Mouse (Mus musculus): Measurements from ENCODE around the gene Hdac9.

DNA sequence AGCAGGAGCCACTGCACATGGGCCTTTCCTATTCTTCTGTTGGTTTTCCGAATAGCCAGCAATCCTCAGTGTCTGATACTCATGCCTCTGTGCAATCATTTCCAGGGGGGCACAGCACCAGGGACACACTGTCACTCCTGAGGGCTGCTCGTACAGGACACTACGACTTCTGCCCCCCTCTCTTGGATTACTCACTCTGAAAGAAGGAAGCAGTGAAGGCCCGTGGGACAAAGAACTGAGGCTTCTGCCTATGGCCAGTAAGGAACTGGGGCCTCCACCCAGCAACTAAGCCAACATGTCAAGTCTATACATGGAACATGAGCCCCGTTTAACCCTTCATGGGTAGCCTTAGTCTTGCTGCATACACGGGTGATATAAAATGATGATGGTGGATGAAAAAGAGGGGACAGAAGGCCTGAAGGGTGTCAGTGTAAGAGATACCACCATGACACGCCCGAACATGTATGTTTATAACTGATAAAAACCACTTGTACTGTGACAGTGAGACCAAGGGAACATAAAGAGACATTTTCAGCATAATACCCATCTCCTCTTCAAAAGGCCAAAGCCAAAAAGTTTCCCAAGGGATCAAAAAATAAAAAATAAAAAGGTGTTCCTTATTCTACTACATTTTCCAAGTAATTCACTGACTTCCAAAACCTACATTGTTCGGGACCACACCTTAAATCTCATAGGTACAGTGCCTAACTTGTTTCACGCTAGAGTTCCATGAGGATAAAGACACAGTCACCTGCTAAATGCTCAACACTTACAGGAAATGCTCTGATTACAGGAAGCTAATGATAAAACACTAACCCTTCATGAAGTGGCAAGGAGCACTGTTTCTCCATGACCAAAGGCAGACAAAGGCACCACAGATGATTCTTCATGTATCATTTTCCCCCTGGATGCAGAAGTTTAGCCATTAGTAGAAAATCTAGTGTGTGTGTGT, 127.6 kb downstream of the Hdac9 start:
- TF ChIP-seq CTCF (IDR thresholded peaks at IDR 0.05 in 2 of 3, conservative IDR thresholded peaks at IDR 0.05 in 1 of 3; ENCODE audit: control insufficient read depth in 1 of 3, insufficient read depth in 1 of 3, low read depth in 2 of 3, low read length in 3 of 3, poor library complexity in 1 of 3, severe bottlenecking in 1 of 3) (no peak), POLR2A (IDR thresholded peaks at IDR 0.05; ENCODE audit: control insufficient read depth in 1 of 2, insufficient read depth in 1 of 2, low read depth in 1 of 2, low read length in 2 of 2, poor library complexity in 1 of 2) (no peak), EP300 (IDR thresholded peaks at IDR 0.05; ENCODE audit: low read depth in 1 of 2, low read length in 2 of 2) (no peak), HCFC1 (IDR thresholded peaks at IDR 0.05; ENCODE audit: low read depth, low read length) (no peak), GATA1 (IDR thresholded peaks at IDR 0.05; ENCODE audit: low read depth, low read length) (no peak), KAT2A (conservative IDR thresholded peaks at IDR 0.05; ENCODE audit: low read depth, low read length) (no peak), ZKSCAN1 (IDR thresholded peaks at IDR 0.05; ENCODE audit: low read depth, low read length) (no peak), USF2 (IDR thresholded peaks at IDR 0.05; ENCODE audit: borderline replicate concordance in 1 of 2, insufficient read depth in 1 of 2, low read depth in 1 of 2, low read length in 2 of 2) (no peak), USF1 (IDR thresholded peaks at IDR 0.05; ENCODE audit: low read depth, low read length) (no peak), CHD2 (IDR thresholded peaks at IDR 0.05; ENCODE audit: low read length) (no peak), NELFE (IDR thresholded peaks at IDR 0.05; ENCODE audit: low read depth, low read length) (no peak)
